Mouse (Mus musculus) neural tube, embryonic 10.5 days (tissue): ENCODE data around the gene H2afy2.

Experiments used
- DNase-seq: peaks from one replicate; pipeline ENCODE4 v3.0.0-alpha.2; 2017; ENCODE audit warnings: low spot score; ENCODE audit errors: extremely low spot score

H2afy2 gene

GRCm38 (mm10) chr10:61784414-61784813, 467 bp upstream of the H2afy2 start:
- DNase-seq, result no peak

GRCm38 (mm10) chr10:61782799-61783611, 942 bp downstream of the H2afy2 start:
- DNase-seq, result peak; percentile 88

DNA sequence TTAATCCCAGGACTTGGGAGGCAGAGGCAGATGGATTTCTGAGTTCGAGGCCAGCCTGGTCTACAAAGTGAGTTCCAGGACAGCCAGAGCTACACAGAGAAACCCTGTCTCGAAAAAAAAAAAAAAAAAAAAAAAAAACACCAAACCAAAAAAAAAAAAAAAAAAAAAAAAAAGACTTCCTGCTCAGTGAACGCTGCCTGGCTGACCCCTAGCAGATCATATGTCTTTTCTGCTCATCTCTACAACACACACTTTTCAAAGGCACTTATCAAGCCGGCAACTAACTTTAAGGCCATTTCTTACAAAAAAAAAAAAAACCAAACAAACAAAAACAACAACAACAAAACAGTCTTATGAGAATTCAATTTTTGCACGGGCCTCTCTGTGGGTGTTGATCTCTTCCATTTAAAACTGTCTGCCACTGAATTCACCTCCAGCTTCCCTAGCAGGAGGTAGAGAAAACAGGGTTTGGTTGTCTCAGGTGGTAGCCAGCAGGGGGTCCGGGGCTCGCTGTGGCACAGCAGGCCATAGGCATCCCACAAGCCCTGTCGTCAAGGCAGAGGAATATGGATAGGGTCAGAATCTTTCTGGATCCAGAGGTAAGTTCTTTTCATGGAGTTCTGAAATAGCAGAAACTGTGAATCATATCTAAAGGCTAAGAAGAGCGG, 2.4 kb downstream of the H2afy2 start:
- peak; percentile 47 for DNase-seq

DNA sequence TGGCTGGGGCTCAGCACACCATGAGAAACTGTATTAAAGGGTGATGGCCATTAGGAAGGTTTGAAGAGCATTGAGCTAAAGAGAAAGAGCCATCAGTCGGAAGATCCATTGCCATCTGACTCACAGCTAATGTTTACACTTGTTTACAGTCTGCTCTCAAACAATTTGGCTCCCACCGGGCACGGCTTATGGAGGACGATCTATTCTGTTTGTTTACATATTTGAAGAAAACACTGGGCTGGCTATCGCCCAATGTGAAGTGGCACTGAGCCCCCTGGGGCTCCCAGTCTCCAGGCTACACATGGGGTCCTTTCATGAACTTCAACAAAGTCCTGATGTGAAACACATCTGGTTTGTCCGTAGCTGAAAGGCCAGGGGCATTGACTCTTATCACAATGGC, 17.1 kb downstream of the H2afy2 start:
- no peak for DNase-seq

GRCm38 (mm10) chr10:61765558-61765957, 18.4 kb downstream of the H2afy2 start:
- no peak for DNase-seq

- DNase-seq, result no peak
Measured at GRCm38 (mm10) chr10:61764689-61765088, 19.3 kb downstream of the H2afy2 start.

DNA sequence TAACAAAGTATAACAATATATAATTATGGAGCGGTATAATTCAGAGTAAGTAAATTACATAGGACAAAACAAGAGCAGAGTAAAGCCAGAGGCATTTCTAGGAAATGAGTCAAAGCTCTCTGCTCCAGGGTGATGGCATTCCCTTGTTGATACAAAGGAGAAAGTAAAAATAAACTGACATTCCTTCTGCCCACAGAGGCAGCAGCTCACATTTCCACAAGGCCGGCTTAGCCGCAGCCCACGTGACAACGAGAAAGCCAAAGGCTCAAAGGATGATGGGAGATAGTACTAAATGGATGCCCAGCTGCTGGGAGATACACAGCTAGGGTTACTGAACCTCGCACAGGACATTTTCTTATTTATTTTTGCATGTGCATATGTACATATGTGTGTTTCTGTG, 24.1 kb downstream of the H2afy2 start:
- no peak for DNase-seq

DNA sequence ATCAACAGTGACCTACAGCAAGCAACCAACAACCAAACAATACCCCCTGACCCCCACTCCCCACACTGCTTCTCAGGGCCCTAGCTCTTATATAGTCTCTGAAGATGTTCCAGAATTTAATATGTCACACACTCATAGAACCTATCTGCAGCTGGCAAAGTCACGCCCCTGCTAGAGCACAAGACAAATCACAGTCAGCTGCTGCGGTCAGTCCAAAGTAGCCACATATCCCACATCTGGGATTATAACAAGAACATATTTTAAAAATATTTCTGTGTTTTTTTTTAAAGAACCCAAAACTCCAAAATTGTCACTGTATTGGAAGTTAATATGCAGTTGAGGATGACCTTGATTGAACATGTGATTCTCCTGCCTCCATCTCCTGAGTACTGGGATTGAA, 25.0 kb downstream of the H2afy2 start:
- DNase-seq, result no peak

- no peak for DNase-seq
Measured at GRCm38 (mm10) chr10:61757022-61757421, 26.9 kb downstream of the H2afy2 start.

- DNase-seq, result no peak
Measured at GRCm38 (mm10) chr10:61753071-61753470, 30.9 kb downstream of the H2afy2 start.

DNA sequence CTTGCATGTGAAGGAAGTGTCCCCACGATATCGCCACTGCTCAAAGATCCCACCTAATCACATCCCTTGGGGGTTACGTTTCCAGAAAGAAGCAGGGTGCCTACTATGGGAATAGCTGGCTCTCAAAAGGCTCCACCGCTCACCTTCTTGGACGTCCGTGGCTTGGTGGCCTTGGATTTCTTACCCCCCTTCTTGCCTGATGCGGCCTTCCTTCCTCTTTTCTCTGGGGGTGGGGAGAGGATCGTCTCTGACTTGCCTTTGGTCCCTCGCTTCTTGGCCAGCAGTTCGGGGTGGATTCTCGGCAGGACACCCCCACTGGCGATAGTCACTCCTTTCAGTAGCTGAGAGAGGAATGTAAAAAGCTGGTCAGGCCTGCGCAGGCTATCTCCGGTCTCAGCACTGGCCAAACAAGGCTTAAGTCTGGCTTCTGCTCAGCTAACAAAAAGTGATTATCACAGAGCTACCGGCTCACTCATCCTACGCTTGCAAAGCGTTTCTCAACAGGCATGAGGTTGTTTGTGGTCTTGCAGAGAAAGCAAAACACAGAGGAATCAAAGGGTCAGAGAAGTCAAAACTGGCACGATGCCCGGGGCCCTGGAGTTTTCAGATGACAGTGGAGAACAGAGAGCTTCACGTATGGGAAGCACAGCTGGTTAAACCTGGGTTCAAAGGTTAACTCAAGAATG, 32.3 kb downstream of the H2afy2 start:
- no peak for DNase-seq

DNA sequence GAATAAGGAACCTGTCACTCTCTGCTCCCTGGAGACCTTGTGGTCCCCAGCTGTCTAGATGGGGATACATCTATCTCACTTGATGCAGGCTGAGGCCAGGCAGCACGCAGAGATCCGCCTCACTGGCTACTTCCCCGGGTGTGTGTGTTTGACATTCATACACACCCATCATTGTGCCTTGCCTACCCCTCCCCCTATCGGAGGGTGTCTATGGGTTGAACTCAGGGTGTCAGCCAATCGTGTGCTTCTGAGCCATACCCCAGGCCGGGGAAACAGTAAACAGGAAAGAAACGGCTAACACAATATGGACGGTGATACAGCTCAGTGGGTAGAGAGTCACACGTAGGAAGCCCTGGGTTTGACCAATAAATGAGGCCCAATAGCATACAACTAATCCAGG, 33.9 kb downstream of the H2afy2 start:
- DNase-seq, result no peak

DNA sequence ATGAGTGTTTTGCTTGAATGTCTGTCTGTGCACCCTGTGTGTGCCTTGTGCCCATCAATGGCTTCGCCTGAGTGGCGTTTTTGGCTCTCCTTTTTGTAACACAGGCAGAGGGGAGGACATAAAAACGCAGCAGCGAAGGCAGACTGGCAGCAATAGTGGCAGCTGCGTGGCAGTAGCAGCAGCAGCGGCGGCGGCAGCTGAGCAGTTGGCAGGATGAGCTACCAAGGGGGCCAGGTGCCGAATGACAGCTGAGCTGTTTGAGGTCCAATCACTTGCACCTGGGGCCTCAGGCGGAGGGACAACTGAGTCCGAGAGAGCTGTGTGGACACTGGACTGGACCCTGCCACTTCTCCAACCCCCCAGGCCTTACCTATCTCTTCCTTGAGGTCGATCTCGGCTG, 36.6 kb downstream of the H2afy2 start:
- DNase-seq, result no peak

GRCm38 (mm10) chr10:61745133-61745532, 38.8 kb downstream of the H2afy2 start:
- peak; percentile 40 for DNase-seq

GRCm38 (mm10) chr10:61742336-61742735, 41.6 kb downstream of the H2afy2 start:
- no peak for DNase-seq

GRCm38 (mm10) chr10:61741873-61742272, 42.1 kb downstream of the H2afy2 start:
- DNase-seq, result no peak

DNA sequence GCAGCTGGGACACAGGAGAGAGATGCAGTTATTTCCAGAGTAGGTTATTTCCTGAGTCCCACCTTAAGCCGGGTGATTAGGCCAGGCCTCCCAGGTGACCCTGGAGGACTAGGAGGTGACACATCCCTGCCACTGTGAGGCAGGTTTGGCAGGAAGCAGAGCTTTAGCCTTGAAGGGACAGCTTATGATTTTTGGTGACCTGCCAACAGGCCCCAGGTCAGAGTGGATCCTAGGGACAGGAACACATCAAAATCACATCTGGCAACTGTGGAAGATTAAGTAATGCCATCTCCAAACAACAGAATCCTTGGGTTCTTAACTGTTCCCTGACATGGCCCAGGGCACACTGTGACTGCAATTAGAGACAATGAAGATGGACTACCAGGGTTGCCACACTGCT, 42.6 kb downstream of the H2afy2 start:
- no peak for DNase-seq

- DNase-seq, result no peak
Measured at GRCm38 (mm10) chr10:61738126-61738525, 45.8 kb downstream of the H2afy2 start.

- no peak for DNase-seq
Measured at GRCm38 (mm10) chr10:61737537-61737936, 46.4 kb downstream of the H2afy2 start.

- no peak for DNase-seq
Measured at GRCm38 (mm10) chr10:61736671-61737078, 47.3 kb downstream of the H2afy2 start.

DNA sequence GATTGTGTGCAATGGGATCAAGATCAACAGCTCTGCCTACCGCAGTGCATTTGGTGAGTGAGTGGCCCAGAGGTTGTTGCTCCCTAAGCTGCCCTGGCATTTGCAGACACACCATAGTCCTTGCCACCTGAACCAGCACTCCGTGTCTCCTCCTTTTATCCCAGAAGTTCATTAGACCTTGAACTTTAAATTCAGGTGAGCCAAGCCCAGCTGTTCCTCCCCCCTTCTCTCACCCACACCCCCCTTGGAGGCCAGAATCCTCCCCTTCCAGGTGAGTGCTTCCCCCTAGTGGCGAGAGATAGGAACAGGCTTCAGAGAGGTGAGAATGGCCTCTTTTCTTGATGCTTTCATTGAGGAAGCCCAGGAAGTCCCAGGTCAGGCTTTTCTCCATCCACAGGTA, 49.6 kb downstream of the H2afy2 start:
- DNase-seq, result peak; percentile 43

- no peak for DNase-seq
Measured at GRCm38 (mm10) chr10:61730171-61730570, 53.8 kb downstream of the H2afy2 start.
